Mouse (Mus musculus) forebrain, embryonic 15.5 days (tissue): ENCODE data around the gene Pde8a. TPM values are rescaled to one million over a fixed set of nuclear protein-coding genes. Genes with fewer than 3 reads are reported as not detected.

Experiments
- ATAC-seq: fragments of 200-750 bp; cut with Nextera tagmentation; replicated peaks from 2 replicates; pipeline ENCODE4 v1.8.0; 2017; ENCODE audit warnings: mild to moderate bottlenecking, moderate TSS enrichment, moderate library complexity
- H3K27ac ChIP-seq: fragments of 300-500 bp; sonication (generic); replicated peaks from 2 replicates; pipeline ENCODE4 v1.5.1; 2015; ENCODE audit warnings: mild to moderate bottlenecking, inconsistent platforms
- H3K27me3 ChIP-seq: fragments of 300-500 bp; sonication (generic); 2 replicates; pipeline ENCODE4 v1.6.1; 2015; ENCODE audit warnings: inconsistent platforms
- H3K36me3 ChIP-seq: fragments of 300-500 bp; sonication (generic); 2 replicates; pipeline ENCODE4 v1.6.1; 2015; ENCODE audit warnings: mild to moderate bottlenecking, inconsistent platforms
- H3K4me1 ChIP-seq: fragments of 300-500 bp; sonication (generic); 2 replicates; pipeline ENCODE4 v1.6.1; 2015; ENCODE audit warnings: inconsistent platforms
- H3K4me2 ChIP-seq: fragments of 300-500 bp; sonication (generic); replicated peaks from 2 replicates; pipeline ENCODE4 v1.6.1; 2015; ENCODE audit warnings: mild to moderate bottlenecking, inconsistent platforms
- H3K4me3 ChIP-seq: fragments of 300-500 bp; sonication (generic); 2 replicates; pipeline ENCODE4 v1.5.1; 2015; ENCODE audit warnings: mild to moderate bottlenecking, inconsistent platforms
- H3K9ac ChIP-seq: fragments of 300-500 bp; sonication (generic); replicated peaks from 2 replicates; pipeline ENCODE4 v1.6.1; 2015; ENCODE audit warnings: mild to moderate bottlenecking, inconsistent platforms
- H3K9me3 ChIP-seq: fragments of 300-500 bp; sonication (generic); 2 replicates; pipeline ENCODE4 v1.6.1; 2016; ENCODE audit warnings: inconsistent platforms
- WGBS: fragments of 180-500 bp; shearing (Covaris S2); methylation state at CpG from one replicate; pipeline ENCODE4 v1.1.7; 2015; ENCODE audit warnings: mixed read lengths; 5-methylcytosine and 5-hydroxymethylcytosine counted together
- polyA plus RNA-seq: library from polyadenylated mRNA; unstranded; fragments of >200 nt; fragmentation: Nextera tagmentation; extraction: Ambion mirVana; gene quantifications from 2 replicates; pipeline ENCODE4 v1.2.1, GENCODE M21; 2015

Gene Pde8a
- polyA plus RNA-seq, 1 experiment from 2014 or later, result 2.2 TPM

DNA sequence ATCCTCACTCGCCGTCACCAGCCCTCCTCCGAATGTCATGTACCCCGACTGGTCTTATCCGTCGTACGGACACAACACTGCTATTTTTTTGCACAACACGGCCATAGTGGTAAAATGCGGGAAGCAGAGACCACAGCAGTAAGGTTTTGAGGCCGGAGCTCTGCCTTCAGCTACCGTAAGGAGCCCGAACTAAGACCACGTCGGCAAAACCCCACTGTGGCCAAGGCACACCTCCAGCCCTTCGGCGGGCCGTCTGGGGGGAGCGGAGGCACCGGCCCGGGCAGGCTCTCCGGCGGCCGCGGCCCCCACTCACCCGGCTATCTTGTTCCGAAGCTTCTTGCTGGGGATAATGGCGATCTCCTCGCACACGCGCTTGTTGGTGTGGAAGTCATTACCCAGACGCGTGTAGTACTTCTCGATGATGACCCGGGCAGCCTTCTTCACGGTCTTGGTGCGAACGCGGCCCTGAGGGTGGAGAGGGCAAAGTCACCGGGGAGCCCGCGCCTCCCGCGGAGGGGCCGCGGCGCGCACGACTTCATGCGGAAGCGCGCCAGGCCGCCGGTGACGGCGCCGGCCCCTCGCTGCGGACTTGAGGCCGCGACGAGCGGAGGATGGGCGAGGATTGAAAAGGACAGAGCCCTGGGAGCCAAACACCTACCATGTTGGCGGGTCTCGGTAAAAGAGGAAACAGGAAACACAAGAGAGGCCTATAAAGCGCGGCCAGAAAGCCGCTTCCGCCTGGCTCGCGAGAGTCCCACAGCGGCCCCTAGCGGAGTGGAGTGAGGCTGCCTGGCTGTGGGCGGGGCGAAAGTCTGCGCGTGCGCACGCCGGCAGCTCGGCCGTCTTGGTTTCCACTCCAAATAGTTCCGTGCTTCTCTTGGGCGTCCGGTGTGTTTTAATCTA lies 131.4 kb downstream of the Pde8a start, which contains the start of gene Rps17:
Gene Rps17, minus strand, starts transcription at position 711 of the 903 bp plus-strand sequence.
- H3K9ac ChIP-seq, result peak within 1 kb of the TSS; percentile 71
- peak; percentile 94 for ATAC-seq
- no peaks in the 10 kb centered on the region for H3K27me3 ChIP-seq
- under 1% methylated on average over 85 of the region's 85 CpGs for WGBS
- H3K36me3 ChIP-seq, result peaks cover 36% of the 10 kb centered on the region
- H3K4me3 ChIP-seq, result peak within 1 kb of the TSS; percentile 53
- peaks cover 25% of the 10 kb centered on the region for H3K4me1 ChIP-seq
- H3K27ac ChIP-seq, result peak within 1 kb of the TSS; percentile 91
- H3K4me2 ChIP-seq, result peak within 1 kb of the TSS; percentile 75
- H3K9me3 ChIP-seq, result no peaks in the 10 kb centered on the region

DNA sequence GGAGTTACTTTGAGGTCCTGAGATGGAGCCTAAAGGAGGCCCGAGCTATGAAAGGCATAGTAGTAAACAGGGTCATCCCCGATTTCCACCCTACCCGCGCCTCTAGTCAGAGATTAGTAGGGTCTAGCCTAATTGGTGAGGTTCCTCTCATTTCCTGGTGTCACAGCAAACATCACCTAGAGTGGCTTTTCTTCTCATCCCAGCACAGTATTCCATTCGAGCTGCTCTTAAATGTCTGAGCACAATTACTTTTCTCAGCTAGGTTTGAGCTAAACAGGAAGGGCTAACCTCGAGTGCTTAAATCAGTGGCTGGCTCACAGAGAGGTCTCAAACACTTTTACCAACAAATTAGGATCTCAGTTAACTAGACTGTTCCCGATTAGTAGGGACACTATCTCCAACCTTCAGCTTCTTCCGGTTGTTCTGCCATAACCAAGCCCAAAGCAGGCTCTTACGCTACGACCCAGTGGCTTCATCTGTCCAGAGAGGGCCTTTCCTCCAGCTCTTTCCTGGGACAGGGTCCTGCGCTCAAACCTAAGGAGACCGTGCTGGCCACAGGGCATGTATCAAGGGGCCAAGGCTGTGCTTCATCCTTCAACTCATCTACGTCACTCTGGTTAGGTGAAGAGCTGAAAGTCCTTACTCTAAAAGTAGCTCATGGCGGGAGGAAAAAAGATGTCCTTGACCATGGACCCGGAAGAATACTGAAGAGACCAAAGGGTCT lies 132.2 kb downstream of the Pde8a start:
- peak overlapping the region; percentile 31; the same call in 1 of the 2 replicates for H3K27ac ChIP-seq
- H3K9ac ChIP-seq, result peak overlapping the region; percentile 51
- peaks cover 27% of the 10 kb centered on the region for H3K36me3 ChIP-seq
- H3K4me1 ChIP-seq, result peaks cover 25% of the 10 kb centered on the region
- peak overlapping the region; percentile 53 for H3K4me3 ChIP-seq
- 0 out of 2 replicates have a peak, but pooled peaks have one; percentile 1 for ATAC-seq
- peak overlapping the region; percentile 53 for H3K4me2 ChIP-seq
- 60% methylated on average over 15 of the region's 15 CpGs for WGBS
- H3K27me3 ChIP-seq, result no peaks in the 10 kb centered on the region
- H3K9me3 ChIP-seq, result no peaks in the 10 kb centered on the region

- Histone ChIP-seq H3K4me2 (no peak overlapping the region), H3K9ac (no peak overlapping the region), H3K27me3 (no peaks in the 10 kb centered on the region), H3K36me3 (peaks cover 3% of the 10 kb centered on the region; the same call in 1 of the 2 replicates), H3K4me1 (peaks cover 11% of the 10 kb centered on the region), H3K9me3 (no peaks in the 10 kb centered on the region), H3K27ac (no peak overlapping the region), H3K4me3 (no peak overlapping the region)
- 34% methylated on average over 7 of the region's 7 CpGs for WGBS
- ATAC-seq, result no peak
Measured at GRCm38 (mm10) chr7:81348206-81348605, 134.8 kb downstream of the Pde8a start.

DNA sequence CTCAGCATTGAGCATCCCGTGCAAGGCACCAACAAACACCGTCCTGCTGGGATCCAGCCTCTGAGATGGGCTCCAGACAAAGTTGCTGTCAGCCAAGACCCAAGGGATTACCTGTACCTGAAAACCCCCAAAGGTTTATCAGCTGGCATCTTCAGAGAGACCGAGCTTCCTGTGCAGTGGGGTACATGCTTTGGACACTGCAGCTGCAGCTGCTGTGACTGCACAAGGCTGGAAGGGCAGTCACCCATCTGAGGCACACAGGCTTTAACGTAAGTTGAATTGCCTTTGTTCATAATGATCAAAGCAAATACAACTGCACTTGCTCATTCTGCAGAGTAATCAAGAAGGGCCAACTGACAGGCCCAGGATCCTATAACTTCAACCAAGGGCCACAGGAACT lies 138.4 kb downstream of the Pde8a start:
- Histone ChIP-seq H3K9ac (no peak overlapping the region), H3K27ac (no peak overlapping the region), H3K4me1 (no peaks in the 10 kb centered on the region), H3K4me3 (no peak overlapping the region), H3K4me2 (no peak overlapping the region), H3K9me3 (no peaks in the 10 kb centered on the region), H3K36me3 (no peaks in the 10 kb centered on the region), H3K27me3 (no peaks in the 10 kb centered on the region)
- 76% methylated on average over 4 of the region's 4 CpGs for WGBS
- no peak for ATAC-seq

DNA sequence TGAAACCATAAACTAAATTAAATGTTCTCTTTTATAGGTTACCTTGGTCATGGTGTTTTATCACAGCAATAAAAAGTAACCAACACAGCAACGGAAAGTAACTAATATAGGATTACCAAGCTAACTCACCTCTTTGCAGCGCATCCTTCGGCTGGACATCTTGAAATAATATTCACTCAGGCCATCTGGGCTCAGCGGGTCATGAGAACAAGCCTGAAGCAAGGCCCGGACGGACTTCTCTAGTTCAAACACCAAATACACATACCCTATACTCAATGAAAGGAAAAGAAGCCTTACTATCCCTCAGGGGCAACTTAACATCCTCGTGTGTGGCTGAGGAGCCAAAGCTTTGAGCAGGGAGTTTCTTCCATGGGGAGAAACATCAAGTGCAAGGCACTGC lies 142.3 kb downstream of the Pde8a start:
- no peaks in the 10 kb centered on the region for H3K36me3 ChIP-seq
- no peak overlapping the region for H3K4me3 ChIP-seq
- H3K27ac ChIP-seq, result no peak overlapping the region
- H3K27me3 ChIP-seq, result no peaks in the 10 kb centered on the region
- 90% methylated on average over 7 of the region's 7 CpGs for WGBS
- no peak overlapping the region for H3K9ac ChIP-seq
- no peak for ATAC-seq
- H3K4me1 ChIP-seq, result no peaks in the 10 kb centered on the region
- H3K4me2 ChIP-seq, result no peak overlapping the region
- no peaks in the 10 kb centered on the region for H3K9me3 ChIP-seq

GRCm38 (mm10) chr7:81356360-81356759 lies 143.0 kb downstream of the Pde8a start:
- no peak overlapping the region for H3K9ac ChIP-seq
- H3K36me3 ChIP-seq, result no peaks in the 10 kb centered on the region
- no peak overlapping the region for H3K4me2 ChIP-seq
- no peak overlapping the region for H3K27ac ChIP-seq
- 91% methylated on average over 1 of the region's 1 CpGs for WGBS
- H3K27me3 ChIP-seq, result no peaks in the 10 kb centered on the region
- no peaks in the 10 kb centered on the region for H3K9me3 ChIP-seq
- no peaks in the 10 kb centered on the region for H3K4me1 ChIP-seq
- no peak for ATAC-seq
- H3K4me3 ChIP-seq, result no peak overlapping the region

DNA sequence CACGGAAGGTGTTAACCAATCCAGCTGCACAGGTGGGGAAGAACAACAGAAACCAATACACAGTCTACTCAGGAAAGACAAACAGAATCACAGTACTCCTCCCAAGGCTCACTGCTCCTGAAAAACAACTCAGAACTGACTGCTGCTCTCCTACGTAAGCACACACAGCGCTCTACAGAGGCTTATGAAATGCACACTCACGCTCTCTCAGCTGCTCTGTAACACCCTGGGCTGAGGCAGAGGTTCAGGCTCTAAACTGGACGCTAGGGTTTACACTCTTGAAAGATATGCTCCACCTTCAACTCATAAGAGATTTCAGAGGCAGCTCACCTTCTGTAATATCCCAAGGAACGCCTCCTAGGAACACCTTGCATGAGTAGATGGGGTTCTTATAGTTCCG lies 143.6 kb downstream of the Pde8a start:
- H3K27ac ChIP-seq, result no peak overlapping the region
- no peak overlapping the region for H3K4me2 ChIP-seq
- H3K4me1 ChIP-seq, result no peaks in the 10 kb centered on the region
- no peak overlapping the region for H3K4me3 ChIP-seq
- H3K27me3 ChIP-seq, result no peaks in the 10 kb centered on the region
- WGBS, result 84% methylated on average over 7 of the region's 7 CpGs
- no peaks in the 10 kb centered on the region for H3K9me3 ChIP-seq
- no peaks in the 10 kb centered on the region for H3K36me3 ChIP-seq
- no peak for ATAC-seq
- H3K9ac ChIP-seq, result no peak overlapping the region

DNA sequence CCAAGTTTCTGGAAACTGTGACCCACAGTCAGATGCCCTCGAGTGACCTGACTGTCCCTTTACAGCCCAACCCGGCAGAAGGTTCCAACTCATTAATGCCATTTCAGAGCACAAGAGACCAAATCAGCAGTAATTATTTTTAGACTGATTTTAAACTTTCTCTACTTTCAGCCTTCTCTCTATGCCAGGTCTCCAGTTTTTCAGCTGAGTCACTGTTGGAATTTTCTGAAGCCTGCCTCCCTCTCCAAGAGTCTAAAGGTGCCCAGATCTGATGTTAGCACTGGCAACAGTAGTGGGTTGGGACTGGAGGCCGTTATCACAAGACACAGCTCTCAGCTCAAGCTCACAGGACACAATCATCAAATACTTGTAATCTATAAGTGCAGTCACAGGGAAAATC lies 154.6 kb downstream of the Pde8a start:
- H3K27me3 ChIP-seq, result no peaks in the 10 kb centered on the region
- H3K27ac ChIP-seq, result no peak overlapping the region
- no peak for ATAC-seq
- WGBS, result 61% methylated on average over 3 of the region's 3 CpGs
- H3K4me1 ChIP-seq, result peaks cover 12% of the 10 kb centered on the region; the same call in 1 of the 2 replicates
- H3K9me3 ChIP-seq, result no peaks in the 10 kb centered on the region
- H3K4me3 ChIP-seq, result no peak overlapping the region
- H3K4me2 ChIP-seq, result no peak overlapping the region
- no peak overlapping the region for H3K9ac ChIP-seq
- no peaks in the 10 kb centered on the region for H3K36me3 ChIP-seq

DNA sequence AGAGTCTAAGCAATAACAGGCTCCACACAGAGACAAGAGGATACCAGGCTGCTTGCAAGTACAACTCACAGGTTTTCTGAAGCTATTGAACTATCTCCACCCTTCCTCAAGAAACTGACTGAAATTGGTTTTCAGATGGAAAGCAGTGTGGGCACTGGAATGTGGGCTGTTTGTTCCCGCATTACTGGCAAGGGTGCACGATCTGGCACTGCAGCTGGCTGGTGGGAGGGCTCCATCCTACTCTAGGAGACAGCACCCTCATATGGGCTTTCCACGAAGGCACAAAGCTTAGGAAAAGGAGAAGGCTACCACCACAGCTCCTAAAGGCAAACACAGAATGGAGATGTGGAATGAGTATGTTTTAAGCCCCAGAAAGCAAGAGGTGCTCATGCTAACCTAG lies 156.3 kb downstream of the Pde8a start:
- Histone ChIP-seq H3K4me3 (no peak overlapping the region), H3K36me3 (no peaks in the 10 kb centered on the region), H3K9ac (no peak overlapping the region), H3K27ac (no peak overlapping the region), H3K9me3 (no peaks in the 10 kb centered on the region), H3K4me2 (no peak overlapping the region), H3K27me3 (no peaks in the 10 kb centered on the region), H3K4me1 (peaks cover 12% of the 10 kb centered on the region; the same call in 1 of the 2 replicates)
- no peak for ATAC-seq
- WGBS, result 67% methylated on average over 3 of the region's 3 CpGs

- peaks cover 12% of the 10 kb centered on the region; the same call in 1 of the 2 replicates for H3K4me1 ChIP-seq
- no peaks in the 10 kb centered on the region for H3K9me3 ChIP-seq
- peak overlapping the region; percentile 19; the same call in 1 of the 2 replicates for H3K27ac ChIP-seq
- peak overlapping the region; percentile 32 for H3K4me3 ChIP-seq
- no peak overlapping the region; the same call in 1 of the 2 replicates for H3K9ac ChIP-seq
- ATAC-seq, result peak; percentile 72
- 15% methylated on average over 5 of the region's 5 CpGs for WGBS
- H3K27me3 ChIP-seq, result no peaks in the 10 kb centered on the region
- H3K36me3 ChIP-seq, result no peaks in the 10 kb centered on the region
- H3K4me2 ChIP-seq, result peak overlapping the region; percentile 49
Measured at GRCm38 (mm10) chr7:81371811-81372210, 158.4 kb downstream of the Pde8a start.

DNA sequence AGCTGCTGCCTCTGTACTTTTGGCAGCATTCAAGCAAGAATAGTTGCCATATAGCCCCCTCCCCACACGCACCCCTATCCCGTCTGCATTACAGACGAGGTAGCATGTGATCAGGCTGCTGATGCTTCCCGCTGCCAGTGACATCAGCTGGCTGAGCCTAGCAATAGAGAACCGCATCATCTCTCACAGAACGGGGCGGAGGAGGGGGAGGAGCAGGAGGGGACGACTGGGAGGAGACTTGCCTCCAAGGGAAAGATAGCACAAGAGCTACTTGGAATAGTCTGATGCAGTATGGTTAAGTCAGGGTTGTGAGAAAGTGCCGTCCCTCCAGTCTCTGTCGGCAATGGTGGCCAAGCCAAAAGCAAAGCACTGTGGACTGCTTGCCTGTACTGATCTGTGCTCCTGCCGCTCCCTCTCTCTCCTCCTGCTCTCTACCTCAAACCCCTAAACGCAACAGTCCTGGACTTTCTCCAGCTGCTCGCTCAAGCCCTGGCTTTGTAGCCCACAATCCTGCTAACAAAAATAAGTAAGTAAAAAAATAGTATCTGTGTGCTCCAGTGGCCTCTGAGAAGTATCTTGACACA lies 159.0 kb downstream of the Pde8a start:
- H3K27ac ChIP-seq, result 0 out of 2 replicates have a peak overlapping the region, but pooled peaks have one; percentile 19

DNA sequence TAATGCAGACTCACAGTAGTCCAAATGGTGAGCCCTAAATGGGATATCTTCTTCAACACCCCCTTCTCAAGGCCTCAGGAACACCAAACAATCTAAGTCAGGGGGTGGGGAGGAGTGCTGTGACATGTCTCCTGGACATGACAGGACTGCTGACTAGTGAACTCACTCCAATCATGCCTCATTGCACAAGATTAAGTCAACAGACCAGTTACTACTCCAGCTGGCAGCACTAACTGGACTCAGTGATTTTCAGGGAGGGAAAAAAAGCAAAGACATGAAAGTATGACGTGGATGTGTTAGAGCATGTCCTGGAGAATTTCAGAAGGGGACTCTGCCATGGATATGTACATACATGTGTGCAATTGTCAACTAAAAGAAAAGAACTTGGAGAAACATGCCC lies 166.0 kb downstream of the Pde8a start:
- WGBS, result 80% methylated on average over 1 of the region's 1 CpGs
- Histone ChIP-seq H3K9ac (no peak overlapping the region), H3K4me2 (no peak overlapping the region), H3K9me3 (no peaks in the 10 kb centered on the region), H3K4me1 (no peaks in the 10 kb centered on the region), H3K36me3 (no peaks in the 10 kb centered on the region), H3K4me3 (no peak overlapping the region), H3K27me3 (no peaks in the 10 kb centered on the region), H3K27ac (no peak overlapping the region)
- ATAC-seq, result no peak

More for the DNA sequence above, 159.0 kb downstream of the Pde8a start:
- H3K4me3 ChIP-seq, result peak overlapping the region; percentile 32
- WGBS, result 4% methylated on average over 13 of the region's 13 CpGs
- no peaks in the 10 kb centered on the region for H3K27me3 ChIP-seq
- no peaks in the 10 kb centered on the region for H3K9me3 ChIP-seq
- peak overlapping the region; percentile 35 for H3K9ac ChIP-seq
- H3K4me1 ChIP-seq, result peaks cover 12% of the 10 kb centered on the region; the same call in 1 of the 2 replicates
- H3K4me2 ChIP-seq, result peak overlapping the region; percentile 49
- ATAC-seq, result peak; percentile 99
- H3K36me3 ChIP-seq, result no peaks in the 10 kb centered on the region
